In the genomic region with DNA sequence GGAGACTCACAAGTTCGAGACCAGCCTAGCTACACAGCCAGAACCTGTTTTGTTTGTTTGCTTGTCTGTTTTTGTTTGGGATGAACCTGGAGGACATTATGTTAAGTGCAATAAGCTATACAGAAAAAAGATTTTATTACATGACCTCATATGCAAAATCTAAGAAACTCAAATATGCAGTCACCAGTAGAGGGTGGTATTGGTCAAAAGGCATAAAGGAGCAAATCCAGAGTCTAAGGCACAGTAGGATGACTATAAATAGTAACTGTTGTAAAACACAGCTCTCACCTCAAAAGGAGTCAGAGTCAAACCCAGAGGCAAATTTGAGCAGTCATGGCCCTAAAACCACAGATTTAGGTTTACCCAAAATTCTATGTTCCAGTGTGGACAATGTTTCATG, we compare ENCODE assay signal across 12 mouse cellular contexts. TPM values are rescaled to one million over a fixed set of nuclear protein-coding genes. Genes with fewer than 3 reads are reported as not detected.
DNase-seq lines count a peak whose midpoint lies in the region; ATAC-seq and TF ChIP-seq lines count a peak whose summit lies in the region.
"Had no signal": no experiment of that assay in that cellular context is flagged by ENCODE, and none has a peak within 500 bp of the region (broad histone marks: within the 10 kb centered on the region; RNA-seq: fewer than 3 reads in every experiment).

No protein-coding gene starts in this region.

- H3K4me2 ChIP-seq in lung, postnatal 0 days (replicated peaks; ENCODE audit: low read depth, low read length): no peak overlapping the region

- H3K9me3 ChIP-seq in lung, postnatal 0 days (ENCODE audit: low read length): no peaks in the 10 kb centered on the region
- H3K9me3 ChIP-seq: forebrain, embryonic 10.5 days had no signal

- DNase-seq in embryo, embryonic 10.5 days (ENCODE audit: low spot score): peak; percentile 14
- no peak for DNase-seq in embryo, embryonic 9.5 days (ENCODE audit: extremely low spot score)
- peak; percentile 75 for DNase-seq in lung, postnatal 0 days (ENCODE audit: low spot score)
- DNase-seq in lung, adult 18-20 months: no peak
- peak; percentile 2 for DNase-seq in mesoderm, embryonic 11.5 days (ENCODE audit: low read depth, low spot score)
- DNase-seq in urinary bladder, postnatal 36 days (ENCODE audit: low spot score in 2 of 2): no peak
- no peak for DNase-seq in kidney, adult 11 months
- DNase-seq: cerebellum, adult 9-10 months; right cerebral cortex, postnatal 4 days had no signal

- 89% methylated on average over 1 of the region's 1 CpGs for WGBS in lung, postnatal 0 days

- H3K4me1 ChIP-seq in lung, postnatal 0 days (ENCODE audit: insufficient read depth, low read depth, low read length): no peaks in the 10 kb centered on the region

- no peak for TF ChIP-seq EP300 in lung, postnatal 0 days (IDR thresholded peaks at IDR 0.05)

- no peak for ATAC-seq in lung, postnatal 0 days
- ATAC-seq in activated CD4-positive, CD25-positive, alpha-beta regulatory T cell, adult 4 months: peak; percentile 43
- ATAC-seq: midbrain, embryonic 16.5 days had no signal

- H3K36me3 ChIP-seq in lung, postnatal 0 days (ENCODE audit: insufficient read depth, low read length): no peaks in the 10 kb centered on the region

- no peaks in the 10 kb centered on the region for H3K27me3 ChIP-seq in lung, postnatal 0 days (replicated peaks; ENCODE audit: insufficient read depth, low read length)

- no peak overlapping the region for H3K9ac ChIP-seq in lung, postnatal 0 days (replicated peaks; ENCODE audit: low read depth)

- TF ChIP-seq CTCF in lung, postnatal 0 days (IDR thresholded peaks at IDR 0.05): peak; percentile 70

- H3K4me3 ChIP-seq in lung, postnatal 0 days (ENCODE audit: low read depth, low read length): no peak overlapping the region
- H3K4me3 ChIP-seq: forebrain, embryonic 10.5 days had no signal

- H3K27ac ChIP-seq in lung, postnatal 0 days (ENCODE audit: low read length): no peak overlapping the region
- H3K27ac ChIP-seq: forebrain, embryonic 10.5 days had no signal

RNA-seq across cellular contexts. Expression of a gene that starts 1.6 kb away (rescaled TPM):
- polyA plus RNA-seq in lung, postnatal 0 days (2015; fragmentation: Nextera tagmentation; extraction: Ambion mirVana): not detected in 2 replicates
- not detected for polyA plus RNA-seq in activated CD4-positive, CD25-positive, alpha-beta regulatory T cell, adult 4 months (2017; shearing (Covaris generic))
- polyA plus RNA-seq: forebrain, embryonic 10.5 days; midbrain, embryonic 16.5 days had no signal

RNA-seq across cellular contexts. Expression of a gene that starts 2.9 kb away (rescaled TPM):
- 5.3 and 6.5 TPM in 2 replicates for polyA plus RNA-seq in lung, postnatal 0 days (2015; fragmentation: Nextera tagmentation; extraction: Ambion mirVana)
- 1 to 10 TPM; 8.6 to 9.4 TPM for polyA plus RNA-seq in activated CD4-positive, CD25-positive, alpha-beta regulatory T cell, adult 4 months (2017; shearing (Covaris generic))

Comparison
In these comparisons a context has a peak if more than half of its experiments do, and no peak if none do; other contexts are left out.
1. DNase-seq: peak in embryo, embryonic 10.5 days (single experiment), lung, postnatal 0 days (single experiment) and mesoderm, embryonic 11.5 days (single experiment); none in embryo, embryonic 9.5 days (single experiment), lung, adult 18-20 months (0 of 2), urinary bladder, postnatal 36 days (0 of 2) and kidney, adult 11 months (single experiment).